Mouse (Mus musculus): ENCODE data around the gene Gm20441.

DNA sequence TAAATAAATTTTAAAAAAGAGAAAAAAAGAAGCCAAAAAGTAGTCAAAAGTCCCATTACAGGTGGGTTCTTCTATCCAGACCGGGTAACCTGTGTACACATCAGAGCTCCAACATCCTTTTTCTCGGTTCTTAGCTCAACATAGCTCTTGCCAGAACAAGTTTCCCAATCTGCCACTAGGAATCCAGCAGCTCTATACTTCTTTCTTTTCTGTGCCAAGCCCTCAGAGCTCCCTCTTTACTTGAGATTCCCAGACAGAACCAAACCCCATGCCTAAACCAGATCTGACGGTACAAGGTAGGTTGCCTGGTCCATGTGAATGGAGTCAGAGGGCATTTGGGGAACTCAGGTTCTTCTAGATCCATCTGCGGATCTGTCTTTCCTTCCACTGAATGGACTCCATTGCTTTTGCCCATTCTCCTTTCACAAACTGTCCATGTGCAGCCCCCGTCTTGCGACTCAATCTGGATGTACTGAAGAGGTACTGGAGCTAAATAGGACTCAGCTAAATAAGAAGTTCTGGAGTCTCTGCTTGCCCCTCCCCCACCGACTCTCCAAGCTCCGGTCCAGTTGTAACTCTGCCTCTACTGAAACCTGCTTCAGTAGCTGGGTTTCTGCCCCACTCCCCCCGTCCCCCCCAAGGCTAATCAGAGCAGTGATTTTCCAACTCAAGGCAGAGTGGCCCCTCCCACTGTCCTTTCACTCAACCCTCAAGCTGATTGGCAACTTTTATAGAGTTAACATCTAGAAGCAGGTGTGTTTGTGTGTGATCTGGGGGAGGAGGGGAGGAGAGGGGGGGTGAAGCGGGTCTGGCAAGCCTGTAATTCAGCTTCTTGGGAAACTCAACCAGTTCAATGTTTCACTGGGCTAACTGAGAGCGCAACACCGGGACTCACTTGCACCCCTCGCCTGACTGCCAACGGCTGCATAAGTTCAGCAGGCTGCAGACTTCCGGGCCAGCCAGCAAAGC lies 1.3 kb downstream of the Gm20441 start:
- no peak for TF ChIP-seq CTCF (IDR thresholded peaks at IDR 0.05; ENCODE audit: borderline replicate concordance, insufficient read depth, low read length)
- no peak for TF ChIP-seq POLR2A (IDR thresholded peaks at IDR 0.05; ENCODE audit: low read depth, low read length)

Data from embryonic fibroblast, embryonic 13.5 days (primary cell).